Mouse (Mus musculus) intestine, embryonic 16.5 days (tissue): ENCODE measurements around the gene Dnmt3l. TPM values are rescaled to one million over a fixed set of nuclear protein-coding genes. Genes with fewer than 3 reads are reported as not detected.
A peak's percentile ranks its signal among the peaks of the same experiment; 100 is the strongest.

Experiments used
- ATAC-seq: fragments of 200-750 bp; cut with Nextera tagmentation; 2 replicates; pipeline ENCODE4 v1.8.0; 2017; ENCODE audit warnings: moderate TSS enrichment, moderate library complexity
- H3K27ac ChIP-seq: fragments of 300-500 bp; sonication (generic); 2 replicates; pipeline ENCODE4 v1.5.1; 2014; ENCODE audit warnings: mild to moderate bottlenecking, low read length
- H3K27me3 ChIP-seq: fragments of 300-500 bp; sonication (generic); replicated peaks from 2 replicates; pipeline ENCODE4 v1.6.1; 2014; ENCODE audit warnings: low read length, control low read depth, mixed read lengths; ENCODE audit not compliant: control insufficient read depth, insufficient read depth
- H3K36me3 ChIP-seq: fragments of 300-500 bp; sonication (generic); 2 replicates; pipeline ENCODE4 v1.6.1; 2014; ENCODE audit warnings: low read length, control low read depth; ENCODE audit not compliant: control insufficient read depth, insufficient read depth
- H3K4me1 ChIP-seq: fragments of 300-500 bp; sonication (generic); 2 replicates; pipeline ENCODE4 v1.6.1; 2014; ENCODE audit warnings: low read length, control low read depth, mixed read lengths; ENCODE audit not compliant: control insufficient read depth, insufficient read depth
- H3K4me2 ChIP-seq: fragments of 300-500 bp; sonication (generic); 2 replicates; pipeline ENCODE4 v1.6.1; 2014; ENCODE audit warnings: low read depth, low read length, control low read depth
- H3K4me3 ChIP-seq: fragments of 300-500 bp; sonication (generic); 2 replicates; pipeline ENCODE4 v1.5.1; 2014; ENCODE audit warnings: mild to moderate bottlenecking, low read length
- H3K9ac ChIP-seq: fragments of 300-500 bp; sonication (generic); 2 replicates; pipeline ENCODE4 v1.6.1; 2014; ENCODE audit warnings: low read depth, low read length
- H3K9me3 ChIP-seq: fragments of 300-500 bp; sonication (generic); 2 replicates; pipeline ENCODE4 v1.6.1; 2016; ENCODE audit warnings: low read length, control low read depth; ENCODE audit not compliant: control insufficient read depth
- WGBS: fragments of 180-500 bp; shearing (Covaris S2); extraction: QIAGEN DNeasy Blood & Tissue Kit; methylation state at CpG from one replicate; pipeline ENCODE4 v1.1.7; 2014; 5-methylcytosine and 5-hydroxymethylcytosine counted together
- polyA plus RNA-seq: library from polyadenylated mRNA; unstranded; fragments of >200 nt; fragmentation: Nextera tagmentation; extraction: Ambion mirVana; gene quantifications from 2 replicates; pipeline ENCODE4 v1.2.1, GENCODE M21; 2015

Dnmt3l gene
- polyA plus RNA-seq, 1 experiment from 2014 or later = 0.29 TPM

DNA sequence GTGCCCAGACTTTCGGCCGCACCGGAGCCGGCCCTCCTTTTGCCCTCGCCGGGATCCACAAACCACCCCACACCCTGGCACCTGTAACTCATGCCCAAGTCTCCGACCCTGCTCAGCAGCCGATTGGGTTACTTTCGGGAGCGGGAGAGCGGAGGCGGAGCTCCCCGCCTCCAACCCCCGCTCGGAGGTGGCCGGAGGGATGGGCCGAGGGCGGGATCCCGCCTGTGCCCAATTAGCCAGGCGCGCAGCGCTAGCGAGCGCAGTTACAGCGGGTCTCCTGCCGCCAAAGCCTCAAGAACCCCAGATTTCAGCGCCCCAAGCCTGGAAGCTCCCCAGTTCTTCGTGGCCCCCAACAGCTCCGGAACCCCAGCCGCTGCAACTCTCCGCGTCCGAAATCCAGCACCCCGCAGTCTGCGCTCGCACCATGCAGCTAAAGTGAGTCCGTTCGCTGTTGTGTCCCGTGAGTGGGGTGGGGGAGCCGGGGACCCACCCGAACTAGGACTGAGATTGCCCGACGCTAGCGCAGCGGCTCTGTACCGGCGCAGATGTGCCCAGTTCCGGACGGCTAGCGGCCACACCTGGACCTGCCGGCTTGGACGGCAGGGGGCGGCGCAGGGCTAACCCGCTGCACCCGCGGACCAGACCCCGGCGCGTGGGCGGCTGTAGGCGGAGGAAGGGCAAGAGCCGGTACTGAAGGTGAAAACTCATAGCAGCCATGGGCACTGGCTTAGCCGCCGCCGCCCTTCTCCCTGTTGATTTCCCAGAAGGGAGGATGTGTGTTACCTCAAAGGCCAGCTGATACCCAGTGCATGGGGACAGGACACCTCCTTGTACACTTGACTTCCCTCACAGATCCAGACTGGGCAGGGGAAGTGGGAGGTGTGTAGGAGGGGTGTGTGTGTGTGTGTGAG lies 27.6 kb downstream of the Dnmt3l start, which contains the start of gene Icosl:
Icosl (plus strand) TSS at position 202 of the 911 bp plus-strand sequence.
- Histone ChIP-seq H3K4me2 (peak within 1 kb of the TSS; percentile 98), H3K27ac (peak within 1 kb of the TSS; percentile 74), H3K4me3 (peak within 1 kb of the TSS; percentile 82), H3K9ac (peak within 1 kb of the TSS; percentile 82), H3K36me3 (no peaks in the 10 kb centered on the region), H3K9me3 (no peaks in the 10 kb centered on the region), H3K27me3 (no peaks in the 10 kb centered on the region), H3K4me1 (peaks cover 6% of the 10 kb centered on the region; the same call in 1 of the 2 replicates)
- ATAC-seq = peak; percentile 94
- under 1% methylated on average over 66 of the region's 66 CpGs for WGBS

DNA sequence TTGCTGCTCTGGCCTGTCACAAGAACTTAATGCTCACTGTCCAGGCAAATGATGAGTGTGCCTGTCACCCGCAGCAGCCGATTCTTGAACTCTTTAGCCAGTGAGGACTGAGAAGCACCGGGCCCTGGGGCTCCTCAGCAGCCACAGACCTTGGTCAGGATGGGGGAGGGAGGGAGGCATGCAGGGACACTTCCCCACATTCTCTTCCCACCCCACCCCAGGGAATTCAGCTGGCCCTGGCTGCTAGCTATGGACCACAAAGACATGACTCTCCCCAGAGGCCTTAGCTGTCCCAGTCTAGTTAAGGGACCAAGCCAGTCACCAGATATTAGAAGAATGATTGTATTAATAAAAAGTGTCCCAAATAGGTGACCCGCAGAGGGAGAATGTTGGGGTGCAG lies 32.4 kb downstream of the Dnmt3l start:
- Histone ChIP-seq H3K9me3 (0 out of 2 replicates have a peak, but pooled peaks cover 4% of the 10 kb centered on the region), H3K9ac (no peak overlapping the region), H3K4me2 (no peak overlapping the region), H3K27ac (no peak overlapping the region), H3K4me3 (no peak overlapping the region), H3K36me3 (peaks cover 3% of the 10 kb centered on the region; the same call in 1 of the 2 replicates), H3K27me3 (no peaks in the 10 kb centered on the region), H3K4me1 (0 out of 2 replicates have a peak, but pooled peaks cover 2% of the 10 kb centered on the region)
- WGBS = 70% methylated on average over 4 of the region's 4 CpGs
- no peak for ATAC-seq

DNA sequence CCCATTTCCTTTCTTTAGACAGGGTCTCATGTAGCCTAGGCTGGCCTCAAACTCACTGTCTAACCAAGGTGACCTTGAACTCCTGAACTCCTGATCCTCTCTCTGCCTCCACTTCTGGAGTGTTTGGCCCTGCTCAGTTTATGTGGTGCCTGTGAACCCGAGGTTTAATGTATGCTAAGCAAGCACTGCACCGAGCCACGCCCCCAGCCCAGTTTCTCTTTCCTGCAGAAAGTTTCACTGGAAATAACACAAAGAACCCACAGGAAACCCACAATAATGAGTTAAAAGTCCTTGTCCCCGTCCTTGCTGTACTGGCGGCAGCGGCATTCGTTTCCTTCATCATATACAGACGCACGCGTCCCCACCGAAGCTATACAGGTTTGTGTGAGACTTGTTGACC lies 33.2 kb downstream of the Dnmt3l start:
- Histone ChIP-seq H3K27me3 (no peaks in the 10 kb centered on the region), H3K4me2 (no peak overlapping the region), H3K36me3 (peaks cover 3% of the 10 kb centered on the region; the same call in 1 of the 2 replicates), H3K9ac (no peak overlapping the region), H3K27ac (no peak overlapping the region), H3K4me3 (no peak overlapping the region), H3K4me1 (0 out of 2 replicates have a peak, but pooled peaks cover under 1% of the 10 kb centered on the region), H3K9me3 (0 out of 2 replicates have a peak, but pooled peaks cover 4% of the 10 kb centered on the region)
- no peak for ATAC-seq
- 79% methylated on average over 11 of the region's 11 CpGs for WGBS

DNA sequence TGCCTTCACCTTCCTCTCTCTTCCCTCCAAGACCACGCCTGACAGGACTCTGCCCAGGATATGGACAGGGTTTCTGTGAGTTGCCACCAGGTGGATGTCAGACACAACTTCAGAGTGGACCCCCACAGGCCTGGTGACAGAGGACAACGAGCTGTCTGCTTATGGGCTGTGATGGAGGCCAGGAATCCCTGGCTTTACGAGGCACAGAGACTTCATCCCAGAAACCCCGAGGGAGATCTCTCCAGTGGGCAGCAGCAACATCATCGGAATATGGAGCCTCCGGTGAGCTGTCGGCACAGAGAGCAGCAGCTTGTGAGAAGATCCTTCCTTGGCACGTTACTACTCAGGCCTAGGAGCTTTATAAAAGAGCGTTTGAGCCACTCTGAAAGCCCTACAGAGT lies 36.1 kb downstream of the Dnmt3l start:
- H3K9ac ChIP-seq = no peak overlapping the region
- H3K27me3 ChIP-seq = no peaks in the 10 kb centered on the region
- no peak overlapping the region for H3K27ac ChIP-seq
- no peak for ATAC-seq
- no peak overlapping the region for H3K4me3 ChIP-seq
- 78% methylated on average over 9 of the region's 9 CpGs for WGBS
- H3K9me3 ChIP-seq = 0 out of 2 replicates have a peak, but pooled peaks cover 4% of the 10 kb centered on the region
- peaks cover 3% of the 10 kb centered on the region; the same call in 1 of the 2 replicates for H3K36me3 ChIP-seq
- H3K4me2 ChIP-seq = no peak overlapping the region
- H3K4me1 ChIP-seq = no peaks in the 10 kb centered on the region

DNA sequence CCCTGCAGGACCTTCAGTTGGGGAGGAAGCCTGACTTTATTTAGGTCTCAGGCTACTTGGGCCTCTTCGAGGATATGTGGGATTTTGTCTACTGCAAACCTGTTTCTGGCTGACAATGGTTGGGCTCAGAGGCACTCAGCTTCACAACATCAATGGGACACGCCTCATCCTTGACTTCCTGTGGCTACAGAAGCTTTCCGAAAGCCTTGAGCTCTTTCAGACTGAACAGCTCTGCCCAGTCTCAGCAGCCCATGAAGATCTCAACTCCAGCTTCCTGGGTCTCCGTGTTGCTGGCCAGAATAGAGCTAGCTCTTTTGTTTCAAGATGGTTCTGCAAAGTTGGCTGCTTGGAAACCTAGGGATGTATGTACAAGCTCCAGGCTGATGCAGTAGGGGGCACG lies 36.5 kb downstream of the Dnmt3l start:
- no peak for ATAC-seq
- Histone ChIP-seq H3K27me3 (no peaks in the 10 kb centered on the region), H3K9me3 (0 out of 2 replicates have a peak, but pooled peaks cover 4% of the 10 kb centered on the region), H3K4me1 (no peaks in the 10 kb centered on the region), H3K4me2 (no peak overlapping the region), H3K9ac (no peak overlapping the region), H3K36me3 (peaks cover 3% of the 10 kb centered on the region; the same call in 1 of the 2 replicates), H3K4me3 (no peak overlapping the region), H3K27ac (no peak overlapping the region)
- 79% methylated on average over 5 of the region's 5 CpGs for WGBS

DNA sequence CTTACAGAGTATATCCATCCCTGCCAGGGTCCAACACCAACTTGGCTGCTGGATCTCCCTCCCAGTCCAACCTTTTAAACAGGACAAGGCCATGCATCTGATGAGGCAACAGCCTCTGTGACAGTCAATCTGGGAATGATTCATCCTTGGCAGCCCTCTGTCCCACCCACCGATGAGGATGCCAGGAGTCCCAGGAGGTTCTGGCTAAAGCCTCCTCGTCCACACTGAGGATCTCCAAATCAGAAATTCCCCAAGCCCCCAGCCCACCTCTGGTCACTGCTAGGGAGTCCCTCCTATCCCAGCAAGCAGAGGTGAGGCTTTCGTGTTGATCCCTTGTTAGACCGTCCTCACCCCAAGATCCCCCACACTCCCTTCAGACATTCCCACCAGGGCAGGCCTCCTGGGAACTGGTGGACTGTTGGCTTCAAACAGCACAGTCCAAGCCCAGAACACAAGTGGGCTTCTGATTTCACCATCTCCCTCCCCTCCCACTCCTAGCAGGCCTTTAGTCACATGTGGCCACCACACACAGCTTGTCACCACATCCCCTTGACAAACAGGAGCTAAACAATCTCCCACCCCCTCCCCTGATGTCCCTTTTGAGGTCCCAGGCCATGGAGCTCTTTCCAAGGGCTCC lies 38.3 kb downstream of the Dnmt3l start:
- ATAC-seq = no peak
- no peak overlapping the region for H3K4me2 ChIP-seq
- 83% methylated on average over 4 of the region's 4 CpGs for WGBS

DNA sequence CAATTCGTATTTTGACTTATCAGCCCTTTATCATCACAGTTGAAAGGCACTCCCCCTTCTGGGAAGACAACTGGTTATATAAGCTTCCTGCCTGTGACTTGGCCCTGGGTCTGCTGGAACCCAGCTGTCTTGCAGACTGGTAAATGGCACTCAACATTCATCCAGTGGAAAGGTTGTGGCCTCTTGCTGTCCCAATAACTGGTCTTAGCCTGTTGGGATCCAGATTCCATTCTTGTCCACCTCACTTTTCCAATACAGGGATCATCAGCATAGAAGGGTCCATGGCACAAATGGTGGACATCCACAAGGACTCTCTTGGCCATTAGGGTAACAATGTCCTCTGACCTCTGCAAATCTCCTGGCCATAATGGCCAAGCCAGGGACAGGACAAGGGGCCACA lies 42.3 kb downstream of the Dnmt3l start:
- H3K9ac ChIP-seq = no peak overlapping the region
- H3K27me3 ChIP-seq = no peaks in the 10 kb centered on the region
- H3K4me3 ChIP-seq = no peak overlapping the region
- H3K27ac ChIP-seq = no peak overlapping the region
- no peaks in the 10 kb centered on the region for H3K4me1 ChIP-seq
- no peak for ATAC-seq
- WGBS = 64% methylated on average over 1 of the region's 1 CpGs
- no peak overlapping the region for H3K4me2 ChIP-seq
- no peaks in the 10 kb centered on the region for H3K36me3 ChIP-seq
- no peaks in the 10 kb centered on the region for H3K9me3 ChIP-seq

More for the DNA sequence above, 38.3 kb downstream of the Dnmt3l start:
- H3K27me3 ChIP-seq = no peaks in the 10 kb centered on the region
- H3K4me3 ChIP-seq = no peak overlapping the region
- no peak overlapping the region for H3K27ac ChIP-seq
- H3K9me3 ChIP-seq = 0 out of 2 replicates have a peak, but pooled peaks cover 4% of the 10 kb centered on the region
- H3K36me3 ChIP-seq = peaks cover 3% of the 10 kb centered on the region; the same call in 1 of the 2 replicates
- no peaks in the 10 kb centered on the region for H3K4me1 ChIP-seq
- H3K9ac ChIP-seq = no peak overlapping the region

DNA sequence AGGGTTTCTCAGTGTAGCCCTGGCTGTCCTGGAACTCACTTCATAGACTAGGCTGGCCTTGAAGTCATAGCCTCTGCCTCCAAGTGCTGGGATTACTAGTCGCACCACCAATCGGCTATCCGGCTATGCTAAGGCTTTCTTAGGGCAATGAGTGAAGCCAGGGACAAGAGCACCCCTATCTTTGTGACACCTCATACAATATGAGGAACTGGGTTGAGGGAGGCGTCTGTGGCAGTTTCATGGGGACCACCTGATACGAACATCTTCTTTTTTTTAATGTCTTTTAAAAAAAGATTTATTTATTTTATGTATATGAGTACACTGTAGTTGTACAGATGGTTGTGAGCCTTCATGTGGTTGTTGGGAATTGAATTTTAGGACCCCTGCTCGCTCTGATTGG lies 44.0 kb downstream of the Dnmt3l start:
- no peaks in the 10 kb centered on the region for H3K9me3 ChIP-seq
- 91% methylated on average over 6 of the region's 6 CpGs for WGBS
- H3K27me3 ChIP-seq = no peaks in the 10 kb centered on the region

DNA sequence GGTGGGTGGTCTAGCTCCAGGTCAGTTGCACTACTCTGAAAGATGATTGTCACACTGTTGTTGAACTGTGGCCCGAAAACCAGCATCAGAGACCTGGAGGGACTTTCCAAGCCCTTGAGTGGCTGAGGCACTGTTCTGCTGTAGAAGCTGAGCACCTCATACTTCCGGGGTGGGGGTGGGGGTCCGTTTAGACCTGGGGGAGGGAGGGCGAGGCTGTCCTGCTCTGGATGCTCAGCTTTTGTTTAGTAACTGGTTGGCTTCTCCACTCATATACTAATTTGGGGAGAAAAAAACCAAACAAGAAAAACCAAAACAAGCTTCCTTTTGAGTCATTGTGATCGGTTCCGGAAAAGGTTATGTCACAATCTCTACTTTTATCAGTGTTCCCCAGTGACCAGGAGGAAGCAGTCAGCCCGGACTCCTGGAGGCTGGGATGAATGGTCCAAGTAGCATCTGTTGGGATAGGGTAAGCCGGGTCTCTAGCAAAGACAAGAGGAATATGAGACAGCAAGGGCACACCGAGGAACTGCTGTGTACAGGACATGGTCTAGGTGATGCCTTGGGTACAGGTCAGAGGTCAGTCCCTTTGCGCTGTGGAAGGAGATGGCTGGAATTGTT lies 44.8 kb downstream of the Dnmt3l start:
- no peak overlapping the region for H3K4me2 ChIP-seq
- no peak overlapping the region for H3K27ac ChIP-seq
- H3K4me3 ChIP-seq = no peak overlapping the region
- no peak overlapping the region for H3K9ac ChIP-seq
- no peak for ATAC-seq
- H3K4me1 ChIP-seq = peaks cover 10% of the 10 kb centered on the region; the same call in 1 of the 2 replicates
- no peaks in the 10 kb centered on the region for H3K27me3 ChIP-seq
- no peaks in the 10 kb centered on the region for H3K36me3 ChIP-seq
- no peaks in the 10 kb centered on the region for H3K9me3 ChIP-seq
- 76% methylated on average over 10 of the region's 10 CpGs for WGBS

More for the DNA sequence above, 44.0 kb downstream of the Dnmt3l start:
- no peak overlapping the region for H3K9ac ChIP-seq
- no peaks in the 10 kb centered on the region for H3K36me3 ChIP-seq
- ATAC-seq = no peak
- H3K4me2 ChIP-seq = no peak overlapping the region
- peaks cover 8% of the 10 kb centered on the region; the same call in 1 of the 2 replicates for H3K4me1 ChIP-seq
- no peak overlapping the region for H3K27ac ChIP-seq
- H3K4me3 ChIP-seq = no peak overlapping the region
